22 mouse cellular contexts compared by ENCODE assay signal in the genomic region with DNA sequence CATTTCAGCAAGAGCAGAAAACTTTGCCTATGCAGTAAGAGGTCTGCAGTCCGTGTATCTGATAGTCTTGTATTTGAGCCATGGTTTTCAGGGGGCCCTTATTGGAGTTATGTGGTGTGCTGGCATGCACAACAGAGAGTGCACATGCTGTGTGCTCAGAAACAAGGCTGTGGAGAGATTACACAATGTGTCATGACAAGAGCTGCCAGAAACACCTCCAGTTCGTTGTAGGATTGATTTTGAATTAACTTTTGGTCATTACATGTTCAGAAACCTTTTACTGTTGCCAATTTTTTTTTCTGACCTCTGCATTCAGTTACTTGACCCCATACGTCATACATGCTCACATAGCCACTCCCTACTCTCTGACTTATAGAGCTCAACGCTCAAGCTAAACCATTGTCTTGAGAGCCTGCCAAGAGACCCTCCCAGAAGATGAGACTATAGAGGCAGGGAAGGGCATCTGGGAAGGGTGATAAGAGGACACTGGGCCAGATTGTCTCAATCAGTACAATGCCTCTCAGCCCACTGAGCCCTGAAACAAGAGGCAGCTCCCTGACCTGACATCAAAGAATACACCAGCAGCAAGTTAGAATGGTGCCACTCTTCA.
DNase-seq lines count a peak whose midpoint lies in the region; ATAC-seq and TF ChIP-seq lines count a peak whose summit lies in the region.
"Had no signal": no experiment of that assay in that cellular context is flagged by ENCODE, and none has a peak within 500 bp of the region (broad histone marks: within the 10 kb centered on the region; RNA-seq: fewer than 3 reads in every experiment).

No protein-coding gene starts in this region.

- 31% methylated on average over 4 of the region's 4 CpGs for WGBS in lung, embryonic 16.5 days
- 34% methylated on average over 4 of the region's 4 CpGs for WGBS in stomach, postnatal 0 days

- no peak for TF ChIP-seq EP300 in stomach, postnatal 0 days (optimal IDR thresholded peaks at IDR 0.05)

- peak; percentile 51; the same call in 1 of the 2 replicates for ATAC-seq in lung, embryonic 16.5 days (ENCODE audit: low read depth)
- no peak for ATAC-seq in stomach, postnatal 0 days (ENCODE audit: low FRiP score, low TSS enrichment)
- ATAC-seq: forebrain, embryonic 16.5 days; hindbrain, embryonic 16.5 days had no signal

- no peak for TF ChIP-seq CTCF in stomach, postnatal 0 days (IDR thresholded peaks at IDR 0.05; ENCODE audit: low read depth)

- peaks cover 9% of the 10 kb centered on the region for H3K4me1 ChIP-seq in lung, embryonic 16.5 days (replicated peaks; ENCODE audit: control insufficient read depth, insufficient read depth, low read length)
- H3K4me1 ChIP-seq in stomach, postnatal 0 days (replicated peaks; ENCODE audit: control insufficient read depth, insufficient read depth), result no peaks in the 10 kb centered on the region
- H3K4me1 ChIP-seq: forebrain, embryonic 12.5 days; hindbrain, embryonic 12.5 days had no signal

- H3K9me3 ChIP-seq in lung, embryonic 16.5 days (ENCODE audit: control insufficient read depth, low read length), result no peaks in the 10 kb centered on the region
- H3K9me3 ChIP-seq in stomach, postnatal 0 days (ENCODE audit: control insufficient read depth, low read length), result no peaks in the 10 kb centered on the region
- H3K9me3 ChIP-seq: embryonic facial prominence, embryonic 13.5 days; forebrain, embryonic 12.5 days; heart, embryonic 13.5 days; hindbrain, embryonic 12.5 days had no signal

- no peaks in the 10 kb centered on the region for H3K36me3 ChIP-seq in lung, embryonic 16.5 days (ENCODE audit: control insufficient read depth, insufficient read depth, low read length)
- H3K36me3 ChIP-seq in stomach, postnatal 0 days (ENCODE audit: control insufficient read depth, insufficient read depth, low read length), result no peaks in the 10 kb centered on the region
- H3K36me3 ChIP-seq: embryonic facial prominence, embryonic 13.5 days; forebrain, embryonic 12.5 days; heart, embryonic 13.5 days; hindbrain, embryonic 12.5 days had no signal

- no peak overlapping the region for H3K27ac ChIP-seq in lung, embryonic 16.5 days (ENCODE audit: low read length)
- H3K27ac ChIP-seq in stomach, postnatal 0 days (replicated peaks), result no peak overlapping the region
- H3K27ac ChIP-seq: embryonic facial prominence, embryonic 13.5 days; forebrain, embryonic 12.5 days; heart, adult 2 months; heart, embryonic 13.5 days; hindbrain, embryonic 12.5 days had no signal

- no peak overlapping the region for H3K4me2 ChIP-seq in lung, embryonic 16.5 days (ENCODE audit: low read depth, low read length)
- H3K4me2 ChIP-seq in stomach, postnatal 0 days (replicated peaks; ENCODE audit: low read depth), result no peak overlapping the region
- H3K4me2 ChIP-seq: embryonic facial prominence, embryonic 13.5 days; forebrain, embryonic 12.5 days; heart, embryonic 13.5 days; hindbrain, embryonic 12.5 days had no signal

- peak; percentile 62 for DNase-seq in heart, adult 11 months
- DNase-seq in heart, adult 9 months (ENCODE audit: low spot score in 2 of 2), result no peak
- DNase-seq in layer of hippocampus, adult 9-11 months, result peak; percentile 38
- no peak for DNase-seq in layer of hippocampus, adult 9-10 months (ENCODE audit: low spot score)
- DNase-seq in lung, postnatal 36 days, result no peak
- DNase-seq in stomach, postnatal 0 days (ENCODE audit: low spot score), result no peak
- DNase-seq: adrenal gland, adult 2 months; adrenal gland, postnatal 25 days; cerebellum, adult 2 months; cerebellum, postnatal 36 days; gastrocnemius, postnatal 10 days; heart, adult 2 months; heart, postnatal 10 days; heart, postnatal 4 days had no signal

- H3K27me3 ChIP-seq in lung, embryonic 16.5 days (ENCODE audit: control insufficient read depth, insufficient read depth, low read depth, low read length), result no peaks in the 10 kb centered on the region
- no peaks in the 10 kb centered on the region for H3K27me3 ChIP-seq in stomach, postnatal 0 days (ENCODE audit: control insufficient read depth, insufficient read depth, low read length)
- H3K27me3 ChIP-seq: CH12.LX; embryonic facial prominence, embryonic 13.5 days; forebrain, embryonic 12.5 days; hindbrain, embryonic 12.5 days had no signal

- no peak overlapping the region for H3K4me3 ChIP-seq in lung, embryonic 16.5 days (ENCODE audit: low read length)
- H3K4me3 ChIP-seq in stomach, postnatal 0 days (ENCODE audit: low read depth, low read length), result no peak overlapping the region
- H3K4me3 ChIP-seq: embryonic facial prominence, embryonic 13.5 days; forebrain, embryonic 12.5 days; heart, adult 2 months; heart, embryonic 13.5 days; hindbrain, embryonic 12.5 days had no signal

- no peak overlapping the region for H3K9ac ChIP-seq in lung, embryonic 16.5 days (ENCODE audit: low read length)
- H3K9ac ChIP-seq in stomach, postnatal 0 days (ENCODE audit: low read length), result no peak overlapping the region
- H3K9ac ChIP-seq: embryonic facial prominence, embryonic 13.5 days; forebrain, embryonic 12.5 days; heart, embryonic 13.5 days; hindbrain, embryonic 12.5 days had no signal

Comparison
In these comparisons a context has a peak if more than half of its experiments do, and no peak if none do; other contexts are left out.
1. DNase-seq: peak in heart, adult 11 months (single experiment) and layer of hippocampus, adult 9-11 months (single experiment); none in heart, adult 9 months (0 of 2), layer of hippocampus, adult 9-10 months (single experiment), lung, postnatal 36 days (single experiment) and stomach, postnatal 0 days (single experiment).